8 mouse cellular contexts compared by ENCODE assay signal in the genomic region with DNA sequence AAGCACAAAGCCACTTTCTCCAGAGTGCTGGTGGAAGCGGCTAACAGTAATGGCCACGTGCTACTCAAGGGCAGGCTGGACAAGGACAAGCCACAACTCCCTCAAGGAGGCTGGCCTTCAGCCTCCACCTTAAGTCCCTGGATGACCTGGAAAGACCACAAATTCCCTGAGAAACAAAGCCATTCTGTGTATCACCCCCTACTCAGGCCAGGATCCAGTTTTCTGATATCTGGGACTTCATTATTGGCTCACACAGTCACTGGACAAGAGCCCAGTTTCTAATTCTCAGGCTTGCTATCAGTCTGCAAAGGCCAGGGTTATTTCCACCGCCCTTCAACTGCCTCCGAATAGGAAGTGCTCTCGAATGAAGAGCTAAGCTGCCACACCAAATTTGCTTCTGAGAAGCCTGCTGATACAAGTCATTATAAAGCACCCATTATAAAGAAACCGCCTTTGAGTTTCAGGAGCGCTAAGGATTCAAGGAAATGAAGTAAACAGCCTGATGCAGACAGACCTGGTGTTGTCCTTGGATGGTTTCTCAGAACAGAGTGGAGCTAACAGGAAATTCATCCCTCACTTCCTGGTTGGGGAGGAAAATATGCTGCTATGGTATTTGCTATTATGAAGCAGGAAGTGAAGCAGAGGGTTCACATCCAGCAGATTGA.
DNase-seq lines count a peak whose midpoint lies in the region; ATAC-seq and TF ChIP-seq lines count a peak whose summit lies in the region.

No protein-coding gene starts in this region.

- no peak overlapping the region for H3K9ac ChIP-seq in forebrain, postnatal 0 days
- no peak overlapping the region for H3K9ac ChIP-seq in forebrain, embryonic 15.5 days (replicated peaks)
- H3K9ac ChIP-seq in liver, embryonic 15.5 days, result no peak overlapping the region

- ATAC-seq in forebrain, postnatal 0 days, result peak; percentile 22; the same call in 1 of the 2 replicates
- ATAC-seq in forebrain, embryonic 15.5 days (replicated peaks), result no peak
- ATAC-seq in liver, embryonic 15.5 days (ENCODE audit: insufficient read depth), result peak; percentile 51

- no peaks in the 10 kb centered on the region for H3K27me3 ChIP-seq in forebrain, postnatal 0 days (ENCODE audit: insufficient read depth, low read length)
- H3K27me3 ChIP-seq in forebrain, embryonic 15.5 days, result no peaks in the 10 kb centered on the region
- H3K27me3 ChIP-seq in liver, embryonic 15.5 days, result peaks cover 6% of the 10 kb centered on the region

- H3K9me3 ChIP-seq in forebrain, postnatal 0 days (ENCODE audit: low read length), result no peaks in the 10 kb centered on the region
- no peaks in the 10 kb centered on the region for H3K9me3 ChIP-seq in forebrain, embryonic 15.5 days
- no peaks in the 10 kb centered on the region for H3K9me3 ChIP-seq in liver, embryonic 15.5 days (replicated peaks)

- 0 out of 2 replicates have a peak overlapping the region, but pooled peaks have one; percentile 15 for H3K27ac ChIP-seq in forebrain, postnatal 0 days (ENCODE audit: low read depth, low read length)
- no peak overlapping the region; the same call in 1 of the 2 replicates for H3K27ac ChIP-seq in forebrain, embryonic 15.5 days (replicated peaks)
- no peak overlapping the region for H3K27ac ChIP-seq in liver, embryonic 15.5 days (replicated peaks)

- peaks cover 8% of the 10 kb centered on the region; the same call in 1 of the 2 replicates for H3K36me3 ChIP-seq in forebrain, postnatal 0 days (ENCODE audit: insufficient read depth)
- no peaks in the 10 kb centered on the region for H3K36me3 ChIP-seq in forebrain, embryonic 15.5 days
- H3K36me3 ChIP-seq in liver, embryonic 15.5 days (replicated peaks), result no peaks in the 10 kb centered on the region

- H3K4me2 ChIP-seq in forebrain, postnatal 0 days (ENCODE audit: low read depth), result no peak overlapping the region
- no peak overlapping the region for H3K4me2 ChIP-seq in forebrain, embryonic 15.5 days (replicated peaks)
- no peak overlapping the region for H3K4me2 ChIP-seq in liver, embryonic 15.5 days

- no peak overlapping the region for H3K4me3 ChIP-seq in forebrain, postnatal 0 days (ENCODE audit: low read depth, low read length)
- no peak overlapping the region for H3K4me3 ChIP-seq in forebrain, embryonic 15.5 days
- H3K4me3 ChIP-seq in liver, embryonic 15.5 days (replicated peaks), result no peak overlapping the region

- intact Hi-C loops in heart, postnatal 10 days (cut with DNase I), result loop anchor here (2.0 kb wide), 1 partner anchor 78 kb away; no protein-coding TSS in a partner anchor

- WGBS in forebrain, postnatal 0 days, result 34% methylated on average over 7 of the region's 7 CpGs
- WGBS in forebrain, embryonic 15.5 days, result 44% methylated on average over 7 of the region's 7 CpGs
- 46% methylated on average over 7 of the region's 7 CpGs for WGBS in liver, embryonic 15.5 days (ENCODE audit: insufficient replicate concordance)

- no peaks in the 10 kb centered on the region for H3K4me1 ChIP-seq in forebrain, postnatal 0 days (ENCODE audit: insufficient read depth)
- peaks cover 10% of the 10 kb centered on the region for H3K4me1 ChIP-seq in forebrain, embryonic 15.5 days
- peaks cover 13% of the 10 kb centered on the region for H3K4me1 ChIP-seq in liver, embryonic 15.5 days (replicated peaks)

- peak; percentile 34 for DNase-seq in forebrain, postnatal 0 days
- DNase-seq in adrenal gland, postnatal 14 days, result peak; percentile 79
- peak; percentile 88 to 90 for DNase-seq in heart, postnatal 10 days
- no peak for DNase-seq in thymus, postnatal 25 days
- no peak for DNase-seq in right cerebral cortex, adult 18-20 months
- no peak for DNase-seq in cerebellum, adult 18-20 months

- no peak for TF ChIP-seq CTCF in forebrain, postnatal 0 days (IDR thresholded peaks at IDR 0.05; ENCODE audit: low read depth)

Comparison
In these comparisons a context has a peak if more than half of its experiments do, and no peak if none do; other contexts are left out.
1. DNase-seq: peak in forebrain, postnatal 0 days (single experiment), adrenal gland, postnatal 14 days (single experiment) and heart, postnatal 10 days (2 of 2); none in thymus, postnatal 25 days (single experiment), right cerebral cortex, adult 18-20 months (single experiment) and cerebellum, adult 18-20 months (0 of 2).